Mouse (Mus musculus) lung, postnatal 36 days (tissue): Measurements from ENCODE around the gene Sema4a.

Experiments
- DNase-seq: peaks from one replicate; pipeline ENCODE4 v3.0.0; 2022; ENCODE audit warnings: mixed read lengths

Gene Sema4a

DNA sequence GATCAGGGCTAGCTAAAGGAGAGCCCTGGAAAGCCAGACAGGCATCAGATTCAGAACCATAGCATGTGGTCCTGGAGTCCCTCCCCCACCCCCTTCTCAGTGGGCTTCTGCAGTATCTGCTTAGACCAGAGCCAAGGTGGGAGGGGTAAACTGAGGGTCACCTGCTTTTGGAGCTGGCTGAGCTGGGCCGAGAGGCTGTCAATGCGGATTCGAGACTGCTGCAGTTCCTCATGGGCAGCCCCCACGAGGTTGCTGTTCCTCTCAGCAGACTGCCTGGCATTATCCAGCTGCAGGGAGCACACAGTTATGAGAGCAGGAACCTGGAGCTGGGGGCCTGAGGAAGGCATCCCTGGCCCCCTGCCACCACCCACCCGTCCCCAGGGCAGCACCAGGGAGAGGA, 25.1 kb upstream of the Sema4a start:
- no peak for DNase-seq

DNA sequence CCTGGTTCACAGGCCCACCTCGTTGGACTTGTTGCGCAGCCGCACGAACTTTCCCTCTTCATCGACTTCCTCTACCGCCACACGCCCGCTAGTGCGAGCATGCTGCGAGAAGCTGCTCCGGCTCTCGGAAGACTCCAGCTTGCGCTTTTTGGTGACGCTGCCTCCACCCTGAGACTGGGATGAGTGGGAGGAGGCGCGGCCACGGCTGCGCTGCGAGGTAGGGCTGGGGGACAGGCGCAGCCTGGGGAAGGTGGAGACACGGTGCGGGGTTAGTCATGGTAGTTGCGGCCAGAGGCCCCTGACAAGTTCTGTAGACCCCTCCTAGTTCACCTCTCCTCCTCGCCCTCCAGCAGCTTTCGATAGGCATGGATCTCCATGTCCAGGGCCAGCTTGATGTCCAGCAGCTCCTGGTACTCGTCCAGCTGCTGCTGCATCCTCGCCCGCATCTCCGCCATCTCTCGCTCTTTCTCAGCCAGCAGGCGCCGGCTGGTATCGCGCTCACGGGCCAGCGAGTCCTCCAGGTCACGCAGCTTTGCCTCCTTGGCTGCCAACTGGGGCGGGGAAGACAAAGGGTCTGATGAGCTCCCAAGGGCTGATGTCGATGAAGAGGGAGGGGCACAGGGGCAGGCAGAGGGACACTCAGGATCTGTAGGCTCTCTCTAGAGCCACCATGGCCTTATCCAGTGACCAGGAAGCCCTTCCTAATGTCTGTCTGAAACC, 23.8 kb upstream of the Sema4a start:
- DNase-seq = no peak

DNA sequence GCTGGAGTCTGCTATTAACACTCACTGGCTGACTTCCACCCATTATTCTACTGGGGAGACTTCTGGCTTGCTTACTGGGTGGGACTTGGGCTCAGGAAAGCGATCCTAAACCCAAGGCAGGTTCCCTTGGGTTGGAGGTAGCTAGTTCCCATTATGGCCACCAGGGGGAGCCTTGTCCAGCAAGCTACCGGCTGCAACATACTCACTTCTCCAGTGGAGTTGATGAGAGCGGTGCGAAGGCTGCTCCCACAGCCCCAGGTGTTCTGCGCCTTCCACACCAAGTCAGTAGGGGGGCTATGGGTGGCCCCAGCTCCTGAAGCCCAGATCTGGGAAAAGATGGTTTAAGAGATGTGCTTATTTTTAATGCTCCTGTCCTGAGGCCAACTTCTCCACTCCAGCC, 22.6 kb upstream of the Sema4a start:
- DNase-seq = peak; percentile 86

DNA sequence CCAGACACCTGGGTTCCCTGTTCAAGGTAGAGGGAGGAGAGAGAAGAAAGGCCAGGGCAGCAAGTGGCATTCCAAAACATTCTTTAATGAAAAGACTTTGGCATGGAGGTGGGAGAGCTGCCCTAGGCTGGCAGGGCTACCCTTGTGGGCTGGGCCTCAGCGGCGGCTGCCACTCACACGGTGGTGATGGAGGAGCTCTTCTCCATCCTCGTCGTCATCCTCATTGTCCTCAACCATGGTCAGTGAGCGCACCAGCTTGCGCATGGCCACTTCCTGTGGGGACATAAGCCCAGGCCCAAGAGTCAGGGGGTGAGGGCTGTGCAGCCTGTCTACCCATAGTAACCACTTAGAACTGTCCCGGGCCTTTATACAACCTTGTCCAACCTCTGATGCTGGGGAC, 22.2 kb upstream of the Sema4a start:
- no peak for DNase-seq

DNA sequence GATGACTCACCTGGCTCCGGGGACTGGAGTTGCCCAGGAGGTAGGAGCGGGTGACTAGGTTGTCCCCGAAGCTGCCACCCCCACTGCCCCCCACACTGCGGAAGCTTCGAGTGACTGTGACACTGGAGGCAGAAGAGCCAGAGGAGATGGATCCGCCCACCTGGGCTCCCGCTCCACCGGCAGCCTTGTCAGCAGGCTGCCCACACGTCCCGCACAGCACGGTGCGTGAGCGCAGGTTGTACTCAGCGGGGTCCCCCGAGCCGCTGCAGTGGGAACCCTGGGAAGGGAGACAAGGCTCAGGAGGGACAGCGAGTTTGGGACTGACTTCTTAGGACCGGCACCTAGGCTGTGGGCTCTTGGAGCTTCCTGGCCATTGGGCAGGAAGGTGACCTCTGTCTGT, 21.4 kb upstream of the Sema4a start:
- no peak for DNase-seq

DNA sequence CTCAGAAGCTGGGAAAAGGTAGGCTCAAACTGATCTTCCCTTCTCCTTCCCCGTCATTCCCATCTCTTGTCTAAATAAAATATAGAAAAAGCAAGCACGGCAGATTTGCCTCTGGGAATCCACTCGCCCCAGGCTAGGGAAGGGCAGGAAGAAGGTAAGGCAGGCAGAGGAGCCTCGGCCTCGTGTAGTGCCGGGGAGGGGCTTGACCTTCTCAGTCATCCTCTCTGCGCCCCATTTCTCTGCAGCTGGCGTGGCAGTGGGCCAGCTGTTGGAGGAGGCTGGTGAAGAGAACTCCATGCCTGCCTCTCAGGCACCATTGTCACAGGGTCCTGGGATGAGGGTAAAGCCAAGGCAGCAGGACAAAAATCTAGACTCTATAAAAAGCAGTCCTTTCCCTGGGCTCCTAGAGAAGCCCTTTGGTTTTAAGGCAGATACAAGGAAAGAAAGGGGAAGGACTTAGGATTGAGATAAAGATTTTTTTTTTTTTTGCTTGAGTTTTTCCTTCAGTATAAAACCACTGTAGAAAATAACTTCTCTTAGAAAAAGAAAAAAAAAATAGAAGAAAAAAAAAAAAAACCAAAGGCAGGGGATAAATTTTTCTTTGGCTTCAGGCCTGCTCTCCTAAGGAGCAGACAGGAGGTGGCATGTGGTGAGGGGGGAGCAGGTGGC, 20.5 kb upstream of the Sema4a start:
- DNase-seq = no peak

DNA sequence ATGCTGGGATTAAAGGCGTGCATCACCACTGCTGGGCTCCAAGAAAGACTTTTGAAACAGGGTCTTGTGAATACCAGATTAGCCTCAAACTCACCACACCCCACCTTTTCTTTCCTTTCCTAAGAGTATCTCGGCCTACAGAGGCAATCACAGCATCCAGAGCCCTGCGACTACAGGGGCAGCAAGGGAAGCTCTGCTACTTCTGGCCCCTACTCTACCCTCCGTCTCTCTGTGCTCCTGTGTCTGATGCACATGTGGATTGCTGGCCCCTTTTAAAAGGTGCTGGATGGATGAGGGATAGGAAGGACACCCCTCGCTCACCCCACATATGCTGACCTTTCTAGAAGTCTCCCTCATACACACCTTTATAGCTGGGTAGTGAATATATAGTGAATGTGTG, 19.7 kb upstream of the Sema4a start:
- no peak for DNase-seq

DNA sequence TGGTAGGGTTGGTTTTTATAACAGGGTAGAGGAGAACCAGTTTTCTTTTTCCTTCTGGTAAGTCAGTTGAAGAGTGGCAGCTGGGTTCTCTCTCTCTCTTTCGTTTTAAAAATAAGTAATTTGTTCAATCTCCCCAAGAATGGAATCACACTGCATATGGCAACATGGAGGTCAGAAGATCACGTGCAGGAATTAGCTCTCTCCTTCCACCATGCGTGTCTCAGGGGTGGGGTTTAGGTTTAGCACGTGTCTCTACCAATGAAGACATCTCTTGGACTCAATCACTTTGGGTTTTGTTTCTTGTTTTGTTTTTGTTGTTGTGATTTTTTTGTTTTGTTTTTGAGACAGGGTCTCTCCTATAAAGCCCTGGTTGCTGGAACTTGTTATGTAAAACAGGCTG, 18.8 kb upstream of the Sema4a start:
- DNase-seq = no peak

DNA sequence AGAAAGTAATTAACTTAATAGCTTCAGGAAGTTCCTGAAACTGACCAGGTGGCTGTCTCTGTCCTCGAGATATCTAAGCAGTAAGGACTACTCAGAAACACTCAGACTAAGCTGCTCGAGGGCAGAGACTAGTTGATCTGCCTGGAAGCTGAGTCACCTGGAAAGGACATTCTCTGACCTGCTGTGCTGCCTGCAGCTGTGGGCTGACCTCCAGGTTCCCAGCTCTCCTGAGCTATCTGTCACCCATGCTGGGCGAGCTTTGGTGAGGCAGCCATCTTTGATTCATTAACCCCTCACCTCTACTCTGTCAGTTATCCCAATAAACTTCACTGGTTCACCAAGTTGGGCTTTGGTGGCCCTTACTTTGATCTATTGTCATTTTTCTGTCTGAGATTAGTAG, 18.2 kb upstream of the Sema4a start:
- DNase-seq = no peak

DNA sequence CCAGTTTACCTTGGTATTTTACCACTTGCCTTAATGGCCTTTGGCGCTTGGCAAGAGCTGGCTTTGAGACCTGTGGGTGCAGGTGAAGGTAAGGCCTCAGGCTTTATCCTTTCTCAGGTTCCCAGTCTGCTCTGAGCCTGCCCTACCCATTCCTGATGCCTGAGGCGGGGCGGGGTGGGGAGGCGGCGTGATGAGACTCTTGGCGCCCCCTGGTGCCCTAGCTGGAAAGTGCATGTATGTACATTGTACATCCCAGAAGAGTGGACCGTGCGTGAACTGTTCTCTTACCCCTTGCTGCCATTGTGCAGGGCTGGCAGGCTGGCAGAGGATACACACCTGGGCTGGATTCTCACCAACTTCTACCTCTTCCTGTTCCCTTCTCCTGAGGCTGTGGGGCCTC, 16.8 kb upstream of the Sema4a start:
- DNase-seq = peak; percentile 93

DNA sequence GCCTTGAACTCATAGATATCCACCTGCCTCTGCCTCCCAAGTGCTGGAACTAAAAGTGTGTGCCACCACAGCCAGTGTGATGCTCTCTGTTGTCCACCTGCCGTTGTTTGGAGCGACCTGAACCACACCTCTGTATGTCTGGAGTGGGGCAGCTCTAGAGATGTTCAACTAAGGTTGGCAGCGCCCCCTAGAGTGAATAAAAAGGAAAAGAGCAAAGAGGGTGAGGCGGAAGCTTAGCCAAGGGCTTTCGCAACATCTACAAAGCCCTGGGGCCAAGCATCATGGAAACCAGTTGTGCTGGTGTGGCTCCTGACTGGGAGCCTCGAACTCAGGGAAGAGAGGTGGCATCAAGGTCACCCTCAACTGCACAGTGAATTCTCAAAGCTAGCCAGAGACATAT, 15.4 kb upstream of the Sema4a start:
- DNase-seq = no peak

DNA sequence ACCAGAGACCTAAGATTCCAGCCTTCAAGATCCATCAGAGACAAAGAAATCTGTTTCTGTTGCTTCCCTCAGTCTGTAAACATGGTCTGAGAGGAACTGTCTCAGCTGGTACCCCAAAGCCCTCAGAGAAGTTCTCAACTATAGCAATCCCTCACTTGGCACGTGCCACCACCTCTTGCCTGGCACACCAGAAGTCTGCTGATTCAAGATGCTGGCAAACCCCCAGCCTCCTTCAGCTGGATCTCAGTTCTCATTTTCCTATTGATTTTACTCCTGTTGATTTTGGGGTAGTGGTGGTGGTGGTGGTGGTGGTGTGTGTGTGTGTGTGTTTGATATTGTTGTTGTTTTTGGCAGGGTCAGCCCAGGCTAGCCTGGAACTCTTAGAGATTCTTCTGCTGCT, 12.6 kb upstream of the Sema4a start:
- DNase-seq = no peak

DNA sequence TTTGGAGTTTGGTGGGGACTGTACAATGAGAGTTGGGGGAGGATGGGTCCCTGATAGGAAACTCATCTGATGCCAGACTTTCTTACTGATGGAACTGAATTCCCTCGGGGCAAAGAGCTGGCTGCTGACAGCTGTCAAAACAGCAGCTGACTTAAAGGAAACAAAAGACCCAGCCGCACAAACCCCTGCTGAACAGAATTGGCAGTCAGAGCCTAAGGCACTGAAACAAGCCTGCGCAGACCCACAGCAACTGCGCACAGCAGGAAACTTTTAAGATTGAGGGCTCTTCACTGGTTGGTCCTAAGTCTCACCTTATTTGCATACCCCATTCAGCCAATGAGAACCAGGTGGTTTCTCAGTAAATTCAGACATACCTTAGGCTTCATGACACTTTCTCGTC, 12.0 kb upstream of the Sema4a start:
- DNase-seq = no peak

DNA sequence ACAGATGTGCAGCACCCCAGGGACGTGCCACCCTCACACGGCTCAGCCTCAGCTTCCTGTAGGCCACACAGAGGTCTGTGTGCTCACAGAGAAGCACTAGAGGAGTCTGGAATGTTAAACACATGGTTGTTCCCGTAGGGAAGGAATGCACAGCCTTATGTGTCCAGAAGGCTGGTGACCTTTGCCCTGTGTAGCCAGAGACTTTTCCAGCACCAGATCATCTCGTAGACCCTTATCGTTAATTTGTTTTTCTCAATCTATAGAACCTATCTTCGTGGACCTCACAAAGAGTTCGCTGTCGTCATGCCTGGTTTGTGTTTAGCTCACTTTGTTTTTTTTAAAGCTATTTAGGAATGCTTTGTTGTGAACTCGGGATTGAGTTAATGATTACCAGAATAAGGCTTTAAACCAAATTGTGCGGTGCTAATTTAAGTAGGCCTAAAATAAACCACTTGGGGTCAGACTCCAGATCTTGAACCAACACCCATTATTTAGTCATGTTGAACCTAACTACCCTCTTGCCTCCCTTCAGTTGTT, 10.0 kb upstream of the Sema4a start:
- no peak for DNase-seq

DNA sequence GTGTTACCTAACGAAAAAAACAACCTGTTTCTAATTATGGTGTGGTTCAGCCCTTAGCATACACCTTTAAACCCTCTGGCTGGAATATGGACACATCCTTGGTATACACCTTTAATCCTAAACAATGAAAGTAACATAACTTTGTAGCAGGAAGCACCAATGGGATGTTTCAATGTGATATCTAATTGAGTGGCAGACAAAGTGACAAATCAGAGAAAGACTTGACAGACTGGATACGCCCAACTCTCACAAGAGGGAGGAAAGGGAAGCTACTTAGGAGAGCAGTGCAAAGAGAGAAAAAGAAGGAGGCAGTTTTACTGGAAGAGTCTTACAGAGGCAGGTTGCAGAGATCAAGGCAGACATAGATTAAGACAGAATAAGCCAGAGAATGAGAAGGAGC, 8.5 kb upstream of the Sema4a start:
- DNase-seq = no peak

DNA sequence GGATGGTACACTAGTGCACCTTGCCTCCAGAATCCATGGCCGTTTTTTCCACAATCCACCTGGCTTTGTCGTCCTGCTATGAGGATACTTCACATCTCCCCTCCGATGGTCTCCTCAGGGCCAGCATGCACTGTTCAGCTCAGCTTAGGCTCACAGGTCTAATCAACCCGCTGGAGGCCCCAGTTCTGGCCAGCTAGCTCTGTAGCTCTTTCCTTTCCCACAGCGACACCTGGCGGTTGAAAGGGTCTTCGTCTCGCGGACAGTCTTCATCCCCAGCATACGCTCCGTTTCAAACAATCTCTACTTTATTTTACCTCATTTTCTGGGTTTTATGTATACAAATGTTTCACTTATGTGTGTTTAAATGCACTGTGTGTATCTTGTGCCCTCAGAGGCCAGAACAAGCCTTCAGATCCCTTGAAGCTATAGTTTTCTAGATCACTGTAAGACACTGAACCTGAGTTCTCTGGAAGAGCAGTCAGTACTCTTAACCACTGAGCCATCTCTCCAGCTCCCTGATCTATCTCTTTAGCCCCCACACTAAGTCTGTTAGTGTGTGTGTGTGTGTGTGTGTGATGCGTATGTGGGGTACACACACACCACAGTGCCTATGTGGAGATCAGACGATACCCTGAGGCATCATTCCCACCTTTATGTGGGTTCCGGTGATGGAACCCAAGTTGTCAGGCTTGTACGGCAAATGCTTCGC, 6.3 kb upstream of the Sema4a start:
- peak; percentile 94 for DNase-seq

DNA sequence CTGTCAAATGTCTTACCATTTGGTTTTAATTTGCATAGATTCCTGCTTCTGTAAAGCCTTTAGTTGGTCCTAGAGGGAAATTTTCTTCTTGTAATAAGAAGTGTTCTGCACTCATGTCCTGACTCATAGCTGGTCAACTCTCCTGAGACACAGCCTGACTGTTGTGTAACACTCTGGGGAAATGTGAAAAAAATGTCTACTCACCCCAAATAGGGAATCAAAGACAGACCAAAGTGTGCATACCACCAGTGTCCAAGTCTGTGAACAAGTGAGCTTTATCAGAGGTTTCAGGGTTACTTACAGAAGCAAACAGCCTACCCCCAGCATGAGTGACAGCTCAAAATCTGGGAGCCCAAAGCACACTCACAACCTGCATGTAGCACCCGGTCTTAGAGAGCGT, 4.1 kb upstream of the Sema4a start:
- DNase-seq = peak; percentile 52

DNA sequence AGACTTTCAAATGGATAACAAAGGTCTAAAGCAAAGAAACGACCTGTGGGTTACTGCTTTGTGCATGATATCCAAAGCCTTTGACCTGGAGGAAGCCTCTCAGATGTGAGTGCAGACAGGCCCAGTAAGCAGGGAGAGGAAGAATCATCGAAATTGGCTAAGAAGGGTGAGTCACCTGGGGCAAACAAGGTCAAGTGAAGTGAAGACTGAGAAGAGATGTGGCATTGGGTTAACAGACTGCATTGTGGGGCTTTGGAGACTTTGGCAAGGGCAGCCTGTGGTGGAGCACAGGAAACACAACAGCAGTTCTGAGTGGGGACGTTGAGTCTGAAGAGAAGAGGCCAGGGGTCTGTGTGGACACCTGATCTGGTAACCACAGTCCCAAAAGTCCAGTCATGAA, 3.4 kb upstream of the Sema4a start:
- peak; percentile 56 for DNase-seq

DNA sequence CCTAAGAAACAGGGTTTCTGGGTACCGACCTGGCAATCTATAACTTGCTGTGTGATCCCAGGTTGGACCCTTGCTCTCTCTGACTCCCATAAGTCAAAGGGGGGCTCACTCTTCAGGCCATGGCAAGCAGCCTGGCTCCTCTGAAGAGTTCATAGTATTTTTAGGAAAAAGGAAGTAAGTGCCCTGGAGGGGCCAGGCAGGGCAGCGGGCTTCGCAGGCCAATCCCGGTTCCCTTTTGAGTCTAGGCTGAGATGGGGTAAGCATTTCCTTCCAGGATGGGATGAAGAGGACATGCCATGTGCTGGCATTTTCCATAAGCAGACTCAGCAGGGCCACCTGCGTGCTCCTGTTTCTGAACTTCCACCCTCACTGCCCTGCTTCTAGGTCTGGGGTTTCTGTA, 953 bp downstream of the Sema4a start:
- no peak for DNase-seq

DNA sequence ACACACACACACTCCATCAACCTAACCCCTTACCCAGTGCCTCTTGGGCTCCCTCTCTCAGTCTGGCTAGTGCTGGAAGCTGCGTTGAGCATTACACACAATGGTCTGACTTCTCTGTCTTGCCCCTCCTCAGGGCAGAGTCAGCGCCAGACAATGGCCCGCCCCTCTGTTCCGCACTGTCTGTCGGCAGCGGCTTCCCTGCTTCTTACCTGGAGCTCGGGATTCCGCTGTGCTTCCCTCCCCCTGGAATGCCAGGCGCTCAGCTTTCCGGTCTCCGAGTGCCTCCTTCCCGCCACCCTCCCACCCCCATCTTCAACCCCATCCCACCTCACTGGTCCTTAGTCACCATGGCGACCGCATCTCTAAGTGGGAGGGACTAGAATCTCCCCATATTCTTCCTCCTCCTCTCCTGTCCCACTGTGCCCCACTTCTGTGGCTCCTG, 2.2 kb downstream of the Sema4a start:
- no peak for DNase-seq

DNA sequence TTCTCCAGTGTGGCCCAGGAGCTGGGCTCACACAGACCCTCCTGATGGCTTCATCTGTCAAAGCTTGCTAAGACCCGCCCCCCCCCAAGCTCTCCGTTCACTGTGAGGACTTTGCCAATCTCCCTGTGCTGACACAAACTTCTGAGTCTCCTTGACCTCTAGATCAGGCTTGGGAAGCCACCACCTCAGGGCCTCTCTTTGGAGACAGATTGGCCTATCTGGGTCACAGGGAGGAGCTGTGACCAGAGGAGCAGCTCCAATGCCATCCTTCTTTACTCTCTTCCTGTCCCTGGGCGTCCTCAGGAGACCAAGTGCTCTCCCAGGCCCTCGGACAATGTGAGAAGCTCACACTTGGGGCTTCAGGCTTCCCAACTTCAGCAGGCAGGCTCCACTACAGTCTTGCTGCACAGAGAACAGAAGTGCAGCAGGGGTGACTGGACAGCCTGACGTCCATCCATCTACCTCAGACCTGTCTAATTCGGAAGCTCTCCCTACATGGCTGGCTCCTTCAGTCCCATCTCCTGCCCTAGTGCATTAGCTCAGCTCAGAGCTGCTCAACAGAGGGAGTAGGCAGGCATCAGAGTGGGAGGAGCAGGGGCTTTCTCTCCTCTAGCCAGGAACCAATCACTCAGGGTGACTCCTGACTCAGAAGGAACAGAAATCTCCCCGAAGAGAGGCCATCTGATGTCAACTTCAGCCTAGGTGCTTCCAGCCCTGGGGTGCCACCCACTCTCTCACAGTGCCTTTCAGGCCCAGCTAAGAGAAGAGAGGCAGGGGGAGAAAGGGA, 4.0 kb downstream of the Sema4a start:
- DNase-seq = no peak

DNA sequence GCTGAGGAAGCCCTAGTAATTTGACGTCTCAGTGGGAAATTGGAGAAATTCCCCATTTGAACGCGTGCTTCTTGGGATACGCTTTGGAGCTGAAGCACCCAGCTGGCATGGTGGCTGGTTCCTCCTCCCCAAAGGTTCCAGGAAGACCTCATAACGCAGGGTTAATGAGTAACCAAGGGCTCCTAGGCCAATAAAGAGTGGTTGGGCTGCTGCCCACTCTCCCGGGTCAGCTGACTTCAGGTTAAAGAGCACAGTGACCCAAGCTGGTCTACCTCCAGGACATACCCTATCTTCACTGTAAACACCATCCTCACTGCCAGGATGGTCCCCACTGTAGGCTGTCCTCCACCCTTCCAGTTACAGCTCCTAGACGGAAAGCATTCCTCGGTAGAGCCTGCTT, 4.7 kb downstream of the Sema4a start:
- peak; percentile 71 for DNase-seq

DNA sequence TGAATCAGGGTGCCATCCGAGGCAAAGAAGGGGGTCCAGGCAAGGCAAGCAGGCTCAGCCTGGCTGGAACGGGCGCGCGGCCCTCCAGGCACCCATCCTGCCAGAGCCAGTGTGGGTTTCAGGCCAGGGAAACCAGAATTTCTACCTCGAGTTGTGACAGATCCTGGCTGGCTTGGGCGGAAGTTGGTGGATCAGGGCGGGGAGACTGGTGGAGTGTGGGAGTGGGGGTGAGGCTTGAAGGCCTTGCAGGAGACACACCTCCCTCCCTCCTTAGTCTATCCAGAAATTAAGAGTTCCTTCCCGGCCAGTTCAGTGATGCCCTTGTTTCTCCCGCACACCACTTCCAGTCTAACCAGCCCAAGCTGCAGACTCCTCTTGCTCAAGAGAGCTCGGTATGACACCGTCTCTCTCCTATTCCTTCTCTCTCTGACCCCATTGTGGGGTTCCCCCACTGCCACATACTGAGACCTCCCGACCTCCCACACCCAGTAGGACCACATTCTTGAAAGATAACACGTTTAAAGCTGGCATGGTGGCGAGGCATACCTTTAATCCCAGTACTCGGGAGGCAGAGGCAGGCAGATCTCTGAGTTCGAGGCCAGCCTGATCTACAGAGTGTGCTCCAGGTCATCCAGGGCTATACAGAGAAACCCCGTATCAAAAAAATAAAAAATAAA, 5.3 kb downstream of the Sema4a start:
- DNase-seq = peak; percentile 86
